Mouse (Mus musculus): Measurements from ENCODE around the gene Vmn1r192.

DNA sequence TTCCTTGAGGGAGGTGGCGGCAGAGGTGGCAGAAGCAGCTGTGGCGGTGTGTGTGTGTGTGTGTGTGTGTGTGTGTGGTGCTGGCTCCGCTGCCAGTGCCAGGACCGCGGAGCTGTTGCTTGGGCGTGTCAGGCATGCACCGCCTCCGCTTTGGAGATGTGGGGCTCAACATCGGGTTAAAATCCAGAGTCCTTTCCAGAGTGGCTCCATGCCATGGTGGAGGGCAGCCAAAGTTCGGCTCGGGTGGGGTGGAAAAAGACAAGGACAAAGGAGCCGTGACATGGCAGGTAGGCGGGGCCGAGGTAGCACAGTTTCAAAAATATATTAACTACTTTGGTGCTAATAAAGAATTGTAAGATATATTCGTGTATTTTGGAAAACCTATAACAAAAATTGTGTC lies 22.5 kb downstream of the Vmn1r192 start:
- no peak for TF ChIP-seq CTCF (IDR thresholded peaks at IDR 0.05; ENCODE audit: low read depth, low read length)
- TF ChIP-seq POLR2A (IDR thresholded peaks at IDR 0.05; ENCODE audit: extremely low read depth, insufficient read depth, low read length): no peak
